Mouse (Mus musculus): ENCODE measurements around the gene Gars.

The Gars gene

GRCm38 (mm10) chr6:55037799-55038670 is at the start of gene Gars:
Gene Gars, plus strand, starts transcription at chr6:55038007.
- peak; percentile 80 to 83 for DNase-seq

DNA sequence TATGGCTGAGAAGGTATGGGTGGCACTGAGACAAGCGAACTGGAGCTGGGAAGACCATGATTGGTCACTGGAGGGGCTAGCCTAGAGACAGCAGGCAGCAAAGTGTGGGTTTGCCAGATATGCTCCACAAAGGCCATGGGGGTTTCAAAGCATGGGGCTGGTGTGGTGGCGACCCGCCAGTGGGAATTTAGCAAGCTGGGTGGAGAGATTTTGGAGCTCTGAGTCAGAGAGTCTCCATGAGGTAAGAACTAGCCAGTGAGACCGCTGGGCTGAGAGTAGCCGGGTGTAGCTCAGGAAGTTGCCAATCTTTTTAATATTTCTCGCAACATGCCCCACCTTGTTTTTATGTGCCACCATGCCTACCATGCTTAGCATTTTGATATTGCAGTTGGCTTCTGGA is 49.7 kb upstream of the Gars start:
- DNase-seq, result no peak

DNA sequence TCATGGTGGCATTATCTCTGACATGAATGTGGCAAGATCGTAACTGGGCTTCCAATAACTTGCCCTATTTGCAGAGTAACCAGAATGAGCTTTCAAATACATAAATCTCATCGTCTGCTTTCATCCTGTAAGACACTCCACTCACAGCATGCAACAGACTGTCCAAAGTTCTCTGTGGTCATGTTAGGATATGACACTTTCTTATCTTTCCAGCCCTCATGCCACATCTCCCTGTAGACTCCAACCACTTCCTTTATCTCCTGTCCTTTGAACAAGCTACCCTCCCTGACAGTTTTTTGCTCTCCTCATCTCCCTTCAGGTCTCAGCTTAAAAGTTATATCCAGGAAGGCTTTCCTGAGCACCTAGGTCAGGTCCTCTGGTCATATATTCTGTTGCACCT is 46.6 kb upstream of the Gars start:
- DNase-seq, result no peak

- no peak for DNase-seq
Measured at GRCm38 (mm10) chr6:54992141-54992540, 45.7 kb upstream of the Gars start.

DNA sequence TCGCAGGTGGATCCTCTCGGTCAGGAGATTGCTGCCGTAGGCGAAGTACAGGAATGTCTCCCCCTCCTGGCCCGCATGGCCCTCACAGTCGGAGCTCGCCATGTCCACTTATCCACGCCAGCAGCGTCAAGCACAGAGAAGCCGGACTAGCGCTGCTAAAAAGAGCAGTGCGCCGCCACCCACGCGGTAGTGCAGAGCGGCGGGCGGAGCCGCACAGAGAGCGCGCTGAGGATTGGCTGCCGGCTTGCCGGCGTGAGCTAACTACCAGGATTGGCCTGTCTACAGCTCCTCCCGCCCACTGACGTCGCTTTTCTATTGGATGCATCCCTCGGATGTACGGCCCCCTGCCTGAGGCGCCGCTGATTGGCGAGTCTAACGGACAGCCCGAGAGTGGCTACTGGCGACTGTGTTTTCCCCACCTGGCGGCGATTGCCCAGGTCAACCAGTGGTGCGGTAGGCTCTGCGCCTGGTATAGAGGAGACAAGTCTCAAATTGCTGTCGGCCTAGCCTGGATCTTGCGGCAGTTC is 45.0 kb upstream of the Gars start, which contains the start of gene Ggct:
TSS of gene Ggct (minus strand) at position 217 of the 527 bp plus-strand sequence.
- DNase-seq, result peak; percentile 88 to 91

DNA sequence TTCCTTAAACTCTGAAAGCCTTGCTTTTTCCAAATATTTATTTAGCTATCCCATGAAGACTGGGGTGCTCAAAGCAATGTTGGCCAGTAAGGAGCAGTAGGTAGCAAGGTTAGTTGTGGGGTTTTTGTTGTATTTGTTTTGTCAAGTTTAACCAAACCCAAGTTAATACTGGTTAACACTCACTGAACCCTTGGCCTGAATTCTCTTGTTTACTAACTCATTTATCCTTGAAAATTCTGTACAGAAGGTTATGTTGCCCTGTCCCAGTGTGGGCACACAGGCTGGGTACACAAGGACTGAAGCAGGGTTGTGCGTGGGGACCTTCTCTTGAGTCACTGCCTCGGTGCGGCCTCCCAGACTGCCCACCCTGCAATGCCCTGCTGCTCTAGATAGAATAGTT is 41.4 kb upstream of the Gars start:
- DNase-seq, result no peak

GRCm38 (mm10) chr6:54997726-54998125 is 40.1 kb upstream of the Gars start:
- DNase-seq, result no peak

DNA sequence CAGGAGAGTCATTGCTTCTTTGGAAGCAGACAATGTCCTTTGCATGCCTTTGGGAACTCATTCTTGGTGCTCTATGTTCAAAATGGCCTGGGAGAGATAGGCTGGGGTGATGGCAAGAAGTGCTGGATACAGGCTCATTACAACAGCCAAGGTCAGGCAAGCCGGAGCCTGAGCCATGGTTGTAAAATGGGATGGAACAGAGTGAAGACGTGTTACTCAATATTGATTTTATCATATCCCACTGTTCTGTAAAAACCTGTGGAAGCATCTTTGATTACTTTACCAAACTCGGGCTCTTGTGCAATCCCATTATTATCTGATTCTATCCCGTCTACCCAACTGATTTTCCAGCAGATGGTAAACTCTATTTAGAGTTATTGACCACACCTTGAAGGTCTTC is 36.5 kb upstream of the Gars start:
- DNase-seq, result no peak

DNA sequence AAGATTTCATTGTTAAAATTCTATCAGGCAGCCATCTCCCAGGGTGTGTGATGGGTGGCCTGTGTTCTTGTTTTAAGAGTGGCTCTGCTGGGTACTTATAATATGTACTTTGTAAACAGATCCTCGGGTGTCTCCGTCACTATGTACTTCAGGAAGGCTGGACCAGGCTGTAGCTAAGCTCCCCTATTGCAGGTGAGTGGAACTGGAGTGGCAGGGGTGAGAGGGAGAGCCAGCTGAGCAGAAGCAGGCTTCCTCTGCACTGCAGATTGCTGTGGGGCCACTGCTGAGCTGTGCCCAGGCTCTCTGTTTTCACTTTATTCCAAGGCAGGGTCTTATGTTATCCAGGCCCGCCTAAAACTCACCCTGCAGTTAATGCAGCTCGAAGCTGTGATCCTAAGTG is 35.4 kb upstream of the Gars start:
- DNase-seq, result no peak

GRCm38 (mm10) chr6:55003559-55003958 is 34.2 kb upstream of the Gars start:
- DNase-seq, result no peak

- DNase-seq, result no peak
Measured at GRCm38 (mm10) chr6:55008401-55008800, 29.4 kb upstream of the Gars start.

GRCm38 (mm10) chr6:55009391-55010230 is 28.2 kb upstream of the Gars start:
- DNase-seq, result no peak

GRCm38 (mm10) chr6:55010330-55011091 is 27.3 kb upstream of the Gars start:
- no peak for DNase-seq

GRCm38 (mm10) chr6:55012516-55012915 is 25.3 kb upstream of the Gars start:
- DNase-seq, result no peak

GRCm38 (mm10) chr6:55014184-55014583 is 23.6 kb upstream of the Gars start:
- DNase-seq, result no peak

GRCm38 (mm10) chr6:55016236-55016635 is 21.6 kb upstream of the Gars start:
- peak; percentile 11 to 39 for DNase-seq

DNA sequence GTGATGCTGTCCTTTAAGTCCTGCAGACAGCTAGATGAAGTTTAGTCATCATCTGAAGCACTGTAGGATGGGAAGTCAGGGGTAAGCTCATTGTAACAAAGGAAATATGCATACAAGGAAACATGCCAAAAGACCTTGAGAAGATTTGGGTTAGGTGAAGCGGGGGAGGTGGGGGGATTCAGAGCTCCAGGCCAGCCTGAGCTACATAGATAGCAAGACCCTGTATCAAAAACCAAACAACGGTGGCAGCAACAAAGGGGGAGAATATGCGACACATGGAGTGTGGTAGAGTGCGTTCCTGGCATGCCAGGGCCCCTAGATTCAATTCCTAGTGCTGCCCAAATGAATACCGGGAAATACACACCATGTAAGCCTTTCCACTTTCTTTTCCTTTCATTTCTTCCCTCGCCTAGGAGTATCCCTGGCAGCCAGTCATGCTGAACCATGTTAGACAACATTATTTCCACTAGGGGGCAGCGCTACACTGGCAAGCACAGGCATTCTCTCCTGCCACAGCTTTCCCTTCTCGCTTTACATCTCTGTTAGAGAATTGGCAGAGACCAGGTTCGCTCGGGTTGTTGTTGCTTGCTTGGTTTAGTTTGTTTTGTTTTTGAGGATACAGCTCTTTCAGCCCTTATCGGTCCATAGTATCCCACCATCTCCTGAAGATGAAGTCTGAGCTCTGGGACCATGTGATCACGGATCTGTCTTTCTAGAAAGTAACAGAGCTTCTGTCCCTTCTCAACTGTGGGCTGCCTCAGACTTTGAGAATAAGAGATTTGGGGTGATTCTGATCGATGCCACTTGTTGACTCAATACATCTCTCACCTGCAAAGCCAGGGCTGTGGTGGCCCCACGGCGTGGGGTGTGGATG is 20.9 kb upstream of the Gars start:
- DNase-seq, result peak in 1 of 2 experiments; percentile 17

DNA sequence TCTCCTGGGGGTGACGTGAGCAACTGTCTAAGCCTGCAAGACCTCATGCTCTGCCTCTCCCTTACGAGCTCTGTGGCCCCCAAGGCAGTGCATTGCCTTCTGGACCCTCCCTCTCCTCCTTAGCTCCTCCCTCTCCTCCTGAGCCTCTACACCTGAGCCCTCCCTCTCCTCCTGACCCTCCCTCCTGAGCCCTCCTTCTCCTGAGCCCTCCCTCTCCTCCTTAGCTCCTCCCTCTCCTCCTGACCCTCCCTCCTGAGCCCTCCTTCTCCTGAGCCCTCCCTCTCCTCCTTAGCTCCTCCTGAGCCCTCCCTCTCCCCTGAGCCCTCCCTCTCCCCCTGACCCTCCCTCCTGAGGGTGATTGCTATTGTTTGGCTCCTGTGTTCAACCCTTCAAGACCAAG is 19.4 kb upstream of the Gars start:
- DNase-seq, result no peak

GRCm38 (mm10) chr6:55021806-55022205 is 16.0 kb upstream of the Gars start:
- no peak for DNase-seq

- no peak for DNase-seq
Measured at GRCm38 (mm10) chr6:55027642-55028041, 10.2 kb upstream of the Gars start.

DNA sequence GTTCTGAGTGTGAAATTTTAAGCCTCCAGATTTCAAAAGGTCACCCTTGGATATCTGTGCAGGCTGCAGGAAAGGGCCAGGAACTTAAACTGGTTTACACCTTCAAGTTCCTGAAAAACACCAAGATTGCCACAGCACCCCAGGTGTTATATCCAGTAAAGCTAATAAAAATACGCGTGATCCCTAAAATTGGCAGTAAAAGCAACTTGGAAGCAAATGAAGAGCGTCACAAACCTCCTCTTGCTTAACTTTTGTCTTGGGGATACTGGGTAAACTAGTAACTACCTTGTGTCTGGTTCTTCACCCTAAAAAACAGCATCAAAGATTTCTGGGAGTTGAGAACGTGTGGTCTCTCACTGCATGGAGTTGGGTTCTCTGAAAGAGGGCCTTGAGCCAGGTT is 1.1 kb upstream of the Gars start:
- no peak for DNase-seq

Measured in thymus, adult 18-20 months (tissue).